Mouse (Mus musculus) liver, postnatal 0 days (tissue): ENCODE data around the gene Abcc10.

ENCODE experiments used
- CTCF ChIP-seq: sonication (generic); IDR thresholded peaks from 2 replicates; pipeline ENCODE4 v1.5.1; 2016; ENCODE audit warnings: antibody characterized with exemption, low read depth
- EP300 ChIP-seq: IDR thresholded peaks from 2 replicates; pipeline ENCODE4 v1.6.1; 2016; ENCODE audit warnings: antibody characterized with exemption, low read depth, mild to moderate bottlenecking

GRCm38 (mm10) chr17:46277586-46277985 is 50.6 kb downstream of the Abcc10 start:
- no peak for TF ChIP-seq CTCF
- no peak for TF ChIP-seq EP300
